Mouse (Mus musculus): ENCODE data around the gene Med10. TPM values are rescaled to one million over a fixed set of nuclear protein-coding genes. Genes with fewer than 3 reads are reported as not detected.

Med10 gene
- polyA plus RNA-seq, 1 experiment from 2014 or later: 210 TPM

DNA sequence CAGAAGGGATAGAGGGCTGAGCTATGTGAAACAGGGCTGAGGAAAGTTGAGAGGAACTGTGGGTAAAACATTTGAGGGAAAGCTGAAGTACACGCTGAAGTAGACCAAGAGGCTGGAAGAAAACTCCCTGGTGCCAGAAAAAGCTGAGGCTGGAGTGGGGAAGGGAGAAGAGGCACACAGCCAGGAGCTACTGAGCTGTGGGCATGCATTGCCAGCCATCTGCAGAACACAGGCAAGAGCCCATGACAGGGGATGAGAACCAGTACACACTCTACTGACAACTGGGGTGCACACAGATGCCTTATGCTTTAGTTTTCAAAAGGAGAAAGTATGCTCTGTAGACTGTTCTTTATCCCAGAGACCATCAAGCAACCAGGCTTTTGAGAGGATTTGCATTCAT is 43.4 kb downstream of the Med10 start:
- no peak for ATAC-seq (ENCODE audit: low FRiP score, low read depth)
- Histone ChIP-seq H3K4me1 (no peaks in the 10 kb centered on the region), H3K36me3 (no peaks in the 10 kb centered on the region), H3K9ac (no peak overlapping the region), H3K27ac (no peak overlapping the region), H3K4me3 (no peak overlapping the region), H3K9me3 (no peaks in the 10 kb centered on the region), H3K4me2 (replicated peaks) (no peak overlapping the region), H3K27me3 (replicated peaks) (no peaks in the 10 kb centered on the region)
- WGBS: 88% methylated on average over 1 of the region's 1 CpGs

DNA sequence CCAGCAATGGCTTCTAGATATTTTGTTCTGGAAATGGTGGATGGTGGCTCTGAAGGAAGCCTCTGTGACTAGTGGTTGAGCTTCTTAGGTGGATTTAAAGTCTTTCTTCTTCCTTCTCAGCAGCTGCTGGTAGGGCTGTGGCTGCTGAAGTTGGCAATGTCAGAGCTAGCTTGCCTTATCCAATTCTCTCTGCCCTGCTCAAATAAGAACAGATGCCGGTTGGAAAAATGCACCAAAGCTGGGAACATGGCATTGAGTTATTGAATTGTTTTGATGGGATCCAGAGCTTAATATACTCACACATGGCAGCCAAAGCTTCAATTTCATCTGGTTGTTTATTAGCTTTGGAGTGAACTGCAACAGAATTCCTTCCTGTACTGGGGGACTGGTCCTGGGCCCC is 47.4 kb downstream of the Med10 start:
- no peak for ATAC-seq (ENCODE audit: low FRiP score, low read depth)
- no peaks in the 10 kb centered on the region for H3K36me3 ChIP-seq
- H3K27me3 ChIP-seq (replicated peaks): no peaks in the 10 kb centered on the region
- no peak overlapping the region for H3K4me3 ChIP-seq
- WGBS: 87% methylated on average over 1 of the region's 1 CpGs
- no peaks in the 10 kb centered on the region for H3K4me1 ChIP-seq
- no peaks in the 10 kb centered on the region for H3K9me3 ChIP-seq
- H3K27ac ChIP-seq: no peak overlapping the region
- H3K4me2 ChIP-seq (replicated peaks): no peak overlapping the region
- H3K9ac ChIP-seq: no peak overlapping the region

DNA sequence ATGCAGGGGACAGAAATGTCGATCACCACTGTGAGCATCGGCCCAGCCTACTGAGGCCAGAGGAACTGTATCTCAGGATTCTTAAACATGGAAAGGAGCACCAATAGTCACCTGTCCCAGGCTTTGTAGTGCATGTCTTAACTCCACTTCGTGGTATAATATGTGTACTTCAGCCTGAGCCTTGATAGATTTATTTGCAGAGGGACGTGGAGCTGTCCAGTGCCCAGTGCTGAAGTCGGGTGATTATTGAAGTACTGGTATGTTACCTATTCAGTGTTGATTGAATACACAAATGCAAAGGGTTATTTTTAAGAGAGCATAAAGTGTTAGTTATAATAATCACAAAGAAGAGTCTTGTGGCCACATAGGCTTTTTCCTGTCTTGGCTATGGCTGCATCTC is 50.1 kb downstream of the Med10 start:
- Histone ChIP-seq H3K4me3 (no peak overlapping the region), H3K4me2 (replicated peaks) (no peak overlapping the region), H3K9me3 (no peaks in the 10 kb centered on the region), H3K9ac (no peak overlapping the region), H3K27ac (no peak overlapping the region), H3K27me3 (replicated peaks) (no peaks in the 10 kb centered on the region), H3K4me1 (no peaks in the 10 kb centered on the region), H3K36me3 (no peaks in the 10 kb centered on the region)
- 70% methylated on average over 5 of the region's 5 CpGs for WGBS
- no peak for ATAC-seq (ENCODE audit: low FRiP score, low read depth)

DNA sequence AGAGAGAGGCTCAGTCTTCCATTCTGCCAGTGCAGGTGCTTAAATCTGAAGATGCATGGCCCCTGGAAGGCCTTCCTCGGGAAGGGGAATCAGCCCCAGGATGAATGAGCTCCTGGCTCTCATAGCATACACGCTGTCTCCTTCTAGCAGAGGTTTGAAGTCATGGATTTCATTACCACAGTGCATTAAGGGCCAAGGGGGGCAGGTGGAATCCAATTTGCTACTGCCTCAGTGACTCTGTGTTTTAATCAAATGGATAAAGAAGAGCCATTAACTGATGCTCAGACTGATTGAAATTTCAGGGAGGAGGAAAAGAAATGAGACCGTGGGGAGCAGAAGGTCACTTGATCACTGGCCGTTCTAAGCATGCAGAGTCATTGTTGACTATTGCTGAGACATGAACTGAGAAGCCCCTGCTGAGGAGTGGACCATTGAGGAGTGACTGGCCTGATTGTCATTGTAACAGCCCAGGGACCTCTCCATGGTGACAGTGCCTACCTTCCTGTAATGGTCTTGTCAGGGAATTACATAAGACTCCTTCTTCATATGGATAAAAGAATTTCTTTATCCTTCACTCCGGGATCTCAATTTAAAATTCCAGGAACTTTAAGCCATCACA is 51.3 kb downstream of the Med10 start:
- Histone ChIP-seq H3K4me3 (no peak overlapping the region), H3K36me3 (no peaks in the 10 kb centered on the region), H3K4me2 (replicated peaks) (no peak overlapping the region), H3K27ac (no peak overlapping the region), H3K9ac (no peak overlapping the region), H3K9me3 (no peaks in the 10 kb centered on the region), H3K27me3 (replicated peaks) (no peaks in the 10 kb centered on the region), H3K4me1 (no peaks in the 10 kb centered on the region)
- 54% methylated on average over 5 of the region's 5 CpGs for WGBS
- no peak for ATAC-seq (ENCODE audit: low FRiP score, low read depth)

DNA sequence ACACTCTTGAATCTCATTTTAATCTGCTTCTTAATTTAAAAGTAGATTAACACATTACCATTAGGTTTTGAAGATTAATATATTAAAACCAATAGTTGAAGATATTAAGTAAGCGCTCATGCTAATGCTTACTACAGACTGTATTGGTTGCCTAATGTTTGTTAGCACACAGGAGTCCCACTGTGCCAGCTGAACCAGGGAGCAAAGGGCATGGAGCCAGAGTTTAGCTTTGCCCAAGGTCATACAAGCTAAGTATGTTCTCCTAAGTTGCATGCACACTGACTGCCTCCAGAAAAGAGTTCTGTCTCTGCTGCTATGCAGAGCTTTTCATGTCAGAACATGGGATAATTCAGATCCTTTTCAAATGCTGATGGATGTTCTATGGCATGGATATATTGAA is 53.7 kb downstream of the Med10 start:
- no peak overlapping the region for H3K9ac ChIP-seq
- no peaks in the 10 kb centered on the region for H3K4me1 ChIP-seq
- ATAC-seq (ENCODE audit: low FRiP score, low read depth): no peak
- no peaks in the 10 kb centered on the region for H3K27me3 ChIP-seq (replicated peaks)
- no peak overlapping the region for H3K27ac ChIP-seq
- H3K9me3 ChIP-seq: no peaks in the 10 kb centered on the region
- H3K4me2 ChIP-seq (replicated peaks): no peak overlapping the region
- H3K4me3 ChIP-seq: no peak overlapping the region
- no peaks in the 10 kb centered on the region for H3K36me3 ChIP-seq
- WGBS: 100% methylated on average over 1 of the region's 1 CpGs

DNA sequence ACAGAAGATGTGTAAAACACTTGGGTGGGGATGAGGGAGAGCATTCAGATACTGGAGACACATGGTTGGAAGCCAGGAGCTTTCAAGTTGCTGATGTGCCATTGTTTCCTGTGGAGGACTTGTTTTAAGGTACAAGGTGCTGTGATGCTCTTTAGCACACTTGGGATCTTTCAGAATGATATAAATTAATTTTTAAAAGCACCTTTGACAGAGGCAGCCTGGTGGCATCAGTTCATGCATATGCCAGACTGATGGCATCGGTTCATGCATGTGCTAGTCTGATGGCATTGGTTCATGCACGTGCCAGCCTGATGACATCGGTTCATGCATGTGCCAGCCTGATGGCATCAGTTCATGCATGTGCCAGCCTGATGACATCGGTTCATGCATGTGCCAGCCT is 60.1 kb downstream of the Med10 start:
- no peak overlapping the region for H3K27ac ChIP-seq
- 97% methylated on average over 4 of the region's 4 CpGs for WGBS
- H3K27me3 ChIP-seq (replicated peaks): no peaks in the 10 kb centered on the region
- H3K4me1 ChIP-seq: no peaks in the 10 kb centered on the region
- H3K9ac ChIP-seq: no peak overlapping the region
- H3K9me3 ChIP-seq: no peaks in the 10 kb centered on the region
- H3K36me3 ChIP-seq: no peaks in the 10 kb centered on the region
- H3K4me2 ChIP-seq (replicated peaks): no peak overlapping the region
- H3K4me3 ChIP-seq: no peak overlapping the region
- no peak for ATAC-seq (ENCODE audit: low FRiP score, low read depth)

DNA sequence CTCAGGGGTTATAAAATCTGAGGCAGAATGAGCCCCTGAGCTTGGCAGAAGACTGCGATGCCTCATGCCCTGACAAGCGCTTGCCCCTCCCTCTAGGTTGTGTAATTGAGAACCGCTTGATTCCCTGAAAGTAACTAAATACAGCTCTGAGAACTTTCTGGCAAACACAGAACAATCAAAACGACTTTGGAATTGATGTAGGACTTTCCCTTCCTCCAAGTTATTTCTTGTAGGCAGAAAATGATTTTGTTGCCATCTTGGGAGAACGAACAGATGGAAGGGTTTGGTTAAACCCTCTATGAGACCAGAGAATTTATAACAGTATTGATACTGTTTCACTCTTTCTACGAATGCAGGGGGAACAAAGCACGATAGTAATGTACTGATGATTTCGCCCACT is 62.7 kb downstream of the Med10 start:
- ATAC-seq (ENCODE audit: low FRiP score, low read depth): no peak
- WGBS: 85% methylated on average over 8 of the region's 8 CpGs
- H3K27ac ChIP-seq: no peak overlapping the region
- no peaks in the 10 kb centered on the region for H3K9me3 ChIP-seq
- no peak overlapping the region for H3K4me3 ChIP-seq
- no peaks in the 10 kb centered on the region for H3K36me3 ChIP-seq
- no peak overlapping the region for H3K4me2 ChIP-seq (replicated peaks)
- H3K27me3 ChIP-seq (replicated peaks): no peaks in the 10 kb centered on the region
- no peaks in the 10 kb centered on the region for H3K4me1 ChIP-seq
- H3K9ac ChIP-seq: no peak overlapping the region

Other genes starting within 250 kb of the Med10 start
- 21.1 and 25.9 TPM in 2 replicates for gene Srd5a1, start 191.0 kb upstream of the Med10 start, polyA plus RNA-seq (2016; fragmentation: Nextera tagmentation; extraction: Ambion mirVana)
- 31.3 and 34.3 TPM in 2 replicates for gene Ube2ql1, start 62.5 kb upstream of the Med10 start, polyA plus RNA-seq (2016; fragmentation: Nextera tagmentation; extraction: Ambion mirVana)

All from neural tube, embryonic 12.5 days (tissue).